Mouse (Mus musculus) adrenal gland, postnatal 25 days (tissue): ENCODE results near the gene Lin7b. TPM values are rescaled to one million over a fixed set of nuclear protein-coding genes. Genes with fewer than 3 reads are reported as not detected.

Source experiments
- DNase-seq: peaks from one replicate; pipeline ENCODE4 v3.0.0; 2021; ENCODE audit warnings: mixed read lengths
- total RNA-seq: library from RNA; stranded (reverse); gene quantifications from 2 replicates; pipeline ENCODE4 v1.2.3, GENCODE M21; 2021

Lin7b gene
- total RNA-seq, 1 experiment from 2014 or later: 8.7 TPM

GRCm38 (mm10) chr7:45353041-45353440, 17.3 kb downstream of the Lin7b start:
- DNase-seq: no peak

- DNase-seq: no peak
These were observed 23.5 kb downstream of the Lin7b start for GRCm38 (mm10) chr7:45346905-45347304.

GRCm38 (mm10) chr7:45343543-45343942, 26.8 kb downstream of the Lin7b start:
- no peak for DNase-seq

GRCm38 (mm10) chr7:45342081-45342480, 28.3 kb downstream of the Lin7b start:
- no peak for DNase-seq

- peak; percentile 71 for DNase-seq
These were observed 29.1 kb downstream of the Lin7b start for GRCm38 (mm10) chr7:45341303-45341702.

- peak; percentile 34 for DNase-seq
These were observed 29.7 kb downstream of the Lin7b start for GRCm38 (mm10) chr7:45340669-45341068.

- no peak for DNase-seq
These were observed 30.3 kb downstream of the Lin7b start for GRCm38 (mm10) chr7:45340066-45340442.

GRCm38 (mm10) chr7:45339410-45340065, 30.8 kb downstream of the Lin7b start:
- peak; percentile 60 for DNase-seq

GRCm38 (mm10) chr7:45338161-45338911, 32.0 kb downstream of the Lin7b start:
- no peak for DNase-seq

GRCm38 (mm10) chr7:45337469-45337868, 32.9 kb downstream of the Lin7b start:
- no peak for DNase-seq

- no peak for DNase-seq
These were observed 34.1 kb downstream of the Lin7b start for GRCm38 (mm10) chr7:45336319-45336718.

GRCm38 (mm10) chr7:45335056-45335455, 35.3 kb downstream of the Lin7b start, which contains the start of gene Hrc:
Gene Hrc, plus strand, starts transcription at chr7:45335290.
- DNase-seq: no peak

GRCm38 (mm10) chr7:45334605-45335004, 35.8 kb downstream of the Lin7b start:
- DNase-seq: no peak

GRCm38 (mm10) chr7:45333431-45333982, 36.9 kb downstream of the Lin7b start, which contains the start of gene Trpm4:
Gene Trpm4, minus strand, starts transcription at chr7:45333780.
- peak; percentile 85 for DNase-seq

- DNase-seq: peak; percentile 21
These were observed 37.5 kb downstream of the Lin7b start for GRCm38 (mm10) chr7:45332685-45333425.

GRCm38 (mm10) chr7:45331502-45331901, 38.9 kb downstream of the Lin7b start:
- DNase-seq: no peak

- DNase-seq: no peak
These were observed 41.4 kb downstream of the Lin7b start for GRCm38 (mm10) chr7:45328841-45329475.

- DNase-seq: no peak
These were observed 44.6 kb downstream of the Lin7b start for GRCm38 (mm10) chr7:45325800-45326199.

GRCm38 (mm10) chr7:45323069-45323468, 47.3 kb downstream of the Lin7b start:
- no peak for DNase-seq

GRCm38 (mm10) chr7:45322245-45322644, 48.1 kb downstream of the Lin7b start:
- no peak for DNase-seq
